Mouse (Mus musculus) liver, embryonic 11.5 days (tissue): ENCODE data around the gene Cct2. TPM values are rescaled to one million over a fixed set of nuclear protein-coding genes. Genes with fewer than 3 reads are reported as not detected.

Source experiments
- ATAC-seq: fragments of 200-750 bp; cut with Nextera tagmentation; replicated peaks from 2 replicates; pipeline ENCODE4 v1.8.0; 2017; ENCODE audit warnings: moderate number of reproducible peaks, mild to moderate bottlenecking, moderate TSS enrichment, moderate library complexity; ENCODE audit not compliant: low FRiP score
- DNase-seq: peaks from one replicate; pipeline ENCODE4 v3.0.0-alpha.2; 2017; ENCODE audit warnings: low spot score
- H3K27ac ChIP-seq: fragments of 300-500 bp; sonication (generic); 2 replicates; pipeline ENCODE4 v1.5.1; 2014; ENCODE audit warnings: mild to moderate bottlenecking, low read depth, low read length, control low read depth
- H3K27me3 ChIP-seq: fragments of 300-500 bp; sonication (generic); replicated peaks from 2 replicates; pipeline ENCODE4 v1.6.1; 2014; ENCODE audit warnings: low read length, mixed read lengths; ENCODE audit not compliant: control insufficient read depth, insufficient read depth
- H3K36me3 ChIP-seq: fragments of 300-500 bp; sonication (generic); 2 replicates; pipeline ENCODE4 v1.6.1; 2014; ENCODE audit warnings: mild to moderate bottlenecking, low read length, moderate library complexity, mixed read lengths; ENCODE audit not compliant: control insufficient read depth, insufficient read depth
- H3K4me1 ChIP-seq: fragments of 300-500 bp; sonication (generic); replicated peaks from 2 replicates; pipeline ENCODE4 v1.6.1; 2014; ENCODE audit warnings: low read length, mixed read lengths; ENCODE audit not compliant: control insufficient read depth, insufficient read depth
- H3K4me2 ChIP-seq: fragments of 300-500 bp; sonication (generic); 2 replicates; pipeline ENCODE4 v1.6.1; 2014; ENCODE audit warnings: mild to moderate bottlenecking, control low read depth, moderate library complexity
- H3K4me3 ChIP-seq: fragments of 300-500 bp; sonication (generic); 2 replicates; pipeline ENCODE4 v1.5.1; 2014; ENCODE audit warnings: low read depth, low read length, control low read depth
- H3K9ac ChIP-seq: fragments of 300-500 bp; sonication (generic); 2 replicates; pipeline ENCODE4 v1.6.1; 2014; ENCODE audit warnings: low read depth, low read length, control low read depth
- H3K9me3 ChIP-seq: fragments of 300-500 bp; sonication (generic); 2 replicates; pipeline ENCODE4 v1.6.1; 2016; ENCODE audit warnings: low read length, inconsistent platforms, mixed read lengths; ENCODE audit not compliant: control insufficient read depth
- WGBS: fragments of 180-500 bp; shearing (Covaris S2); extraction: QIAGEN DNeasy Blood & Tissue Kit; methylation state at CpG from one replicate; pipeline ENCODE4 v1.1.7; 2014; 5-methylcytosine and 5-hydroxymethylcytosine counted together
- polyA plus RNA-seq: library from polyadenylated mRNA; unstranded; fragments of >200 nt; fragmentation: Nextera tagmentation; extraction: Ambion mirVana; gene quantifications from 2 replicates; pipeline ENCODE4 v1.2.1, GENCODE M21; 2014

Gene Cct2
- polyA plus RNA-seq, 1 experiment from 2014 or later: 416 TPM

DNA sequence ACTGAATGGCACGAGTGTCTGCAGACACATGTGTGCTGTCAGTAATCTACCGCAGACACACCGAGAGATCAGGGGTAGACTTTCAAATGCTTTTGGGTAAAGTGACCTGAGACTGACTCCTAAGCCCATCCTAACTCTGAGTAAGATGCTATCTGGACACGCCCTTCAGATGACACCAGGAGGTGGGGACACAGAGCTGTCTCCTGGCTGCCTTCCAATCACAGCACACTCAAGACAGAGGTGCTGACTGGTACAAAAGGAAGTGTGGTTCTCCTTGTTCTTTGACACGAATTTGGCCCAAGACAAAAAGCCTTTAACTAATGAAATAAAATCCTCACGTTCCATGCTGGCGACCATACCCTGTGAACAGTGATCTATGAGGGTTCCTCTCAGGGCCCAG lies 9.6 kb upstream of the Cct2 start:
- ATAC-seq (no peak), DNase-seq (no peak)
- H3K27me3 ChIP-seq: no peaks in the 10 kb centered on the region
- no peaks in the 10 kb centered on the region for H3K4me1 ChIP-seq
- H3K4me2 ChIP-seq: no peak overlapping the region
- H3K4me3 ChIP-seq: no peak overlapping the region
- H3K27ac ChIP-seq: no peak overlapping the region
- no peaks in the 10 kb centered on the region for H3K9me3 ChIP-seq
- WGBS: 85% methylated on average over 7 of the region's 7 CpGs
- H3K36me3 ChIP-seq: peaks cover 31% of the 10 kb centered on the region
- H3K9ac ChIP-seq: no peak overlapping the region

DNA sequence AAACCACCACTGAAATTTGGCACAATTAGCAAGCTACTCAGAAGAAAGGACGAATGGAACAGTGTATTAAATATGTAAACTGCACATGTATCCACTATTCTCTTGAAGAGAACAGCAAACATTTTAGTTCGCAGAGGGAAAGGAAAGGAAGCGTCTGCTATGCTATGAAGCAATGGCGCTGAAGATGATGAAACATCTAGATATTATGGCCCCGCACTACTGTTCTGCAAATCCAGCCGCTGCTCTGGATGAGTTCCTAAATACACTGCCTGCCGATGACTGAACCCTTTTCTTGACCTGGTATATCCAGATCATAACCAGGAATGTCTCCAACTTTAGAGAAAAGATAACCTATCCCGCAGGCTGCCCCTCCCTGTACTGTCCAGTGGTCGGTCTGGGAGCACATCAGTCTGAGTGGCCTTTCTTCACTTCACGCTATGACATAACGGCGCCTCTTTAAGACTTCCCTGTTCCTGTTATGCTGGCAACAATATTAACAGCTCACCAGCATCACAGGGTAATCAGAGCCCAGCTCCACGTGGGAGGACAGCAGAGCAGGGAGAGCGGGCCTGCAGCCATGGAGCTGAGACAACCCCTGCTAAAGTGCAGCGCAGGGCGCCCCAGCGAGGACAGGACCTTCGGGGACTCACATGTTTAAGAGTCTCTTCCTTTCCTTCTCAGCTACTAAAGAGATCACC lies 8.7 kb upstream of the Cct2 start:
- DNase-seq (no peak), ATAC-seq (no peak)
- Histone ChIP-seq H3K4me2 (no peak overlapping the region), H3K9ac (no peak overlapping the region), H3K4me1 (no peaks in the 10 kb centered on the region), H3K27ac (no peak overlapping the region), H3K27me3 (no peaks in the 10 kb centered on the region), H3K36me3 (peaks cover 30% of the 10 kb centered on the region), H3K4me3 (no peak overlapping the region), H3K9me3 (no peaks in the 10 kb centered on the region)
- 90% methylated on average over 18 of the region's 18 CpGs for WGBS

DNA sequence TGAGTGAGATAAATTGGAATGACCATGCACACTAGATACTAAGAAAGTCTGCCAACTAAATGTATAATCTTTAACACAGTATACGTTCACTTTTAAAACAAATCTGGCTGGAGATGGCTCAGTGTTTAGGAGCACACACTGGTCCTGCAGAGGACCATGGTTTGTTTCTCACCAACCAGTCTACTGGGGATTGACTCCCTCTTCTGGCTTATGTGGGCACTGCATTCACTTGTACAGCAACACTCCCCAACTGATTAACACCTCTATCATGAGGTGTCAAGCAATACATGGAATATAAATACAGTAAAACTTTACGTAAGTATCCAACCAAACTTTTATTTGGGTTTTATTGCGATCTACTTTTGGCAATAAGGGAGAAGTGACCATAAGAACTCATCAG lies 5.5 kb upstream of the Cct2 start:
- Histone ChIP-seq H3K36me3 (peaks cover 13% of the 10 kb centered on the region; the same call in 1 of the 2 replicates), H3K9me3 (no peaks in the 10 kb centered on the region), H3K4me2 (no peak overlapping the region), H3K27me3 (no peaks in the 10 kb centered on the region), H3K9ac (no peak overlapping the region), H3K4me3 (no peak overlapping the region), H3K27ac (no peak overlapping the region), H3K4me1 (no peaks in the 10 kb centered on the region; the same call in 1 of the 2 replicates)
- ATAC-seq: no peak
- 94% methylated on average over 3 of the region's 3 CpGs for WGBS
- no peak for DNase-seq

DNA sequence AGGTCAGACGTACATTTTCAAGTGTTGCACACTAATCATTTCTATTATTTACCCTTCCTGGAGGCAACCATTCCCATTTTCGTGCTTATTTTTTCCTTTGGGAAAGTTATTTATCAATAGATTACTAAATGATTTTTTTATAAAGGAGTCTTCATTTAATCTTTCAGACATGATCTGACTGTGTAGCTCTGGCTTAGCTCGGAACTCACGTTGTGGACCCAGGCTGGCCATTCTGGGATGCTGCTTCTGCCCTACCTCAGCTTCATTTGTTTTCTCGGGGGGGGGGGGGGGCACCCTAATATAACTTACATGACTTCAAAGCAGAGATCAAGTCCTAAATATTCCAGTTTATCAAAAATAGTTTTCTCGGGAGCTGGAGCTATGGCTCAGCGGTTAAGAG lies 462 bp upstream of the Cct2 start:
- Histone ChIP-seq H3K4me3 (peak overlapping the region; percentile 93), H3K9me3 (no peaks in the 10 kb centered on the region), H3K27ac (peak overlapping the region; percentile 92; the same call in 1 of the 2 replicates), H3K4me2 (peak overlapping the region; percentile 71), H3K27me3 (no peaks in the 10 kb centered on the region), H3K36me3 (peaks cover 27% of the 10 kb centered on the region), H3K4me1 (peaks cover 10% of the 10 kb centered on the region; the same call in 1 of the 2 replicates), H3K9ac (peak overlapping the region; percentile 44; the same call in 1 of the 2 replicates)
- no peak for ATAC-seq
- 7% methylated on average over 7 of the region's 7 CpGs for WGBS
- DNase-seq: no peak

DNA sequence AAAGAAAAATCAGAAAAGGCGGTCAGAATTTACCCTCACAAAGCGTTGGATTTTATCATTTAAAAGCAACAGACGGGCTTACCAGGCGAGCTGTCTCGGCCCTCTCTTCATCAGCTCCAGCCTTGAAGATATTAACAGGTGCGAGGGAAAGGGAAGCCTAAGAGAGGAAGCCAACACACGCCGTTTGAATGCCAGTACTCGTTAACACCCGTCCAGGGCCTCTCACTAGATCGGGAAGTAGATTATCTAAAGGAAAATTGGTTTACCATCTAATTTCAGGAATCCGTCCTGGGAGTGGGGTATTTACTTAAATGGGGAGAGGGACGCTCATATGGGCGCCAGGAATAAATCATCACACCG lies 740 bp downstream of the Cct2 start:
- Histone ChIP-seq H3K27ac (peak overlapping the region; percentile 92), H3K4me3 (peak overlapping the region; percentile 93), H3K4me2 (peak overlapping the region; percentile 93), H3K4me1 (peaks cover 10% of the 10 kb centered on the region; the same call in 1 of the 2 replicates), H3K27me3 (no peaks in the 10 kb centered on the region), H3K36me3 (peaks cover 35% of the 10 kb centered on the region), H3K9ac (peak overlapping the region; percentile 98), H3K9me3 (no peaks in the 10 kb centered on the region)
- WGBS: 1% methylated on average over 15 of the region's 15 CpGs
- peak; percentile 35 for ATAC-seq
- DNase-seq: no peak

DNA sequence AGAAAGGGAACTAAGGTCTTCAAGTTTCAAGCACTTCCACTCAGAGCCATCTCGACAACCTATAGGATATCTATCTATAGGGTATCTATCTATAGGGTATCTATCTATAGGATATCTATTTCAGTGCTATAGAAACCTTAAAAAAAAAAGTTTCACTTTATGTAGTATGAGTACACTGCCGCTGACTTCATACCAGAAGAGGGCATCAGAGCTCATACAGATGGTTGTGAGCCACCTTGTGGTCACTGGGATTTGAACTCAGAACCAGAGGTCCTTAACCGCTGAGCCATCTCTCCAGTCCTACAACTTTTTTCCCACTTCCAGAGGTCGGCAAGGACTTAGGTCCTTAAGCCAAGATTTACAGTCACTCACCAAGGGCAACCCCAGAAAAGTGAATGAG lies 7.9 kb downstream of the Cct2 start:
- DNase-seq (no peak), ATAC-seq (no peak)
- Histone ChIP-seq H3K4me1 (peaks cover 10% of the 10 kb centered on the region; the same call in 1 of the 2 replicates), H3K27me3 (no peaks in the 10 kb centered on the region), H3K27ac (no peak overlapping the region), H3K36me3 (peaks cover 86% of the 10 kb centered on the region), H3K4me3 (no peak overlapping the region), H3K9me3 (no peaks in the 10 kb centered on the region), H3K9ac (no peak overlapping the region), H3K4me2 (no peak overlapping the region)
- 86% methylated on average over 4 of the region's 4 CpGs for WGBS

DNA sequence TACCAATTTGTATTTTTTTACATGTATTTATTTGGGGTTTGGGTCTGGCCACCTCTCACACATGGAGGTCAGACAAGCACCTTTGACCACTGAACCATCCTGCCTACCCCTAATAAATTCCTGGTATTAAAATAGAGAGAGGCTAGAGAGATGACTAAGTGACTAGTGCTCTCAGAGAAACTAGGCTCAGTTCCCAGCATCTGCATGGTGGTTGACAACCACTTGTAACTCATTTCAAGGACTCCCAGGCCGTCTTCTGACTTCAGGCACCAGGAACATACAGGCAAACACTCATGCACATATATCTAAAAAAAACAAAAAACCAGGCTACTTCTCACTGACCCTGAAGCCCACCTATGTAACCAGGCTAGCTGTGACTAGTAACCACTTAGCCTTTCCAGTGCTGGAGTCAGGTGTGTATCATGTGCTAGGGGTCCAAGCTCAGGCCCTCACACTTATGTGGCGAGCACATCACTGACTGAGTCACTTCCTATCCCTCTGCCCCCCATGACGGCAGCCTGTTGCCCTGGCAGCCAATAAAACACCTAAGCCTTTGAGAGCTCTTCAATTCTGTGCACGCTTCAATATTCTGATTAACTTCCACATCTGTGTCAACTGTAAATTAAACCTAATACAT lies 13.5 kb downstream of the Cct2 start:
- Histone ChIP-seq H3K9ac (no peak overlapping the region), H3K9me3 (no peaks in the 10 kb centered on the region), H3K36me3 (peaks cover 46% of the 10 kb centered on the region), H3K4me2 (no peak overlapping the region), H3K27ac (no peak overlapping the region), H3K4me3 (no peak overlapping the region), H3K4me1 (peaks cover 7% of the 10 kb centered on the region), H3K27me3 (0 out of 2 replicates have a peak, but pooled peaks cover 7% of the 10 kb centered on the region)
- WGBS: 80% methylated on average over 4 of the region's 4 CpGs
- no peak for DNase-seq
- no peak for ATAC-seq

DNA sequence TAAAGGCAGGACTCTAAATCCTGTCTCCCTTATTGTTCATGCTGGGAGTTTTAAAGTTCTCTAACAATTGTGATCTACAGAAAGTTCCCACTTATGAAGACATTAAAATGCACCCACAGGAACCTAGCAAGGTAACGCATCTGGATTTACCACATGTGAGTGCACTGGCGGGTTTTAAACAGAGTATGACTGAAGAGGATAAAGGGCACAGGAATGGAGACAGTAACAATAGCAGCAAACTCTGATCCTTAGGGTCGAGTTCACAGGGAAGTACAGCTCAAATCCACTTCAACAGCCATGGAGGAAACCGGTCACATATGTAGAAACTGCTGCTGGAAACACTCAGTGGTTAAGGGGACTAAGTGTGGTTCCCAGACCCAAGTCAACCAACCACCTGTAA lies 14.4 kb downstream of the Cct2 start:
- Histone ChIP-seq H3K27ac (no peak overlapping the region), H3K9ac (no peak overlapping the region)
- no peak for ATAC-seq

More for the DNA sequence above, 14.4 kb downstream of the Cct2 start:
- no peak for DNase-seq
- peaks cover 7% of the 10 kb centered on the region for H3K4me1 ChIP-seq
- H3K36me3 ChIP-seq: peaks cover 39% of the 10 kb centered on the region
- H3K27me3 ChIP-seq: 0 out of 2 replicates have a peak, but pooled peaks cover 7% of the 10 kb centered on the region
- no peaks in the 10 kb centered on the region for H3K9me3 ChIP-seq
- no peak overlapping the region for H3K4me2 ChIP-seq
- no peak overlapping the region for H3K4me3 ChIP-seq
- WGBS: 88% methylated on average over 4 of the region's 4 CpGs
